Mouse (Mus musculus): ENCODE measurements around the gene Gramd2.

- TF ChIP-seq CTCF (IDR thresholded peaks at IDR 0.05; ENCODE audit: low read depth, low read length) (no peak), TAL1 (conservative IDR thresholded peaks at IDR 0.05; ENCODE audit: low read depth, low read length) (no peak), GATA2 (IDR thresholded peaks at IDR 0.05; ENCODE audit: borderline replicate concordance, low read depth, low read length) (no peak), GATA1 (IDR thresholded peaks at IDR 0.05; ENCODE audit: borderline replicate concordance, low read length) (no peak), POLR2AphosphoS5 (IDR thresholded peaks at IDR 0.05; ENCODE audit: insufficient replicate concordance, low read depth, low read length) (no peak)
Measured at GRCm38 (mm10) chr9:59751066-59751581, 71.2 kb downstream of the Gramd2 start.

Data from G1E (cell line).